Mouse (Mus musculus) R1 (cell line): Measurements from ENCODE around the gene Sema4g.

Experiments
- DNase-seq: peaks from one replicate; pipeline ENCODE4 v3.0.0-alpha.2; 2018; ENCODE audit warnings: low read depth, low spot score

Sema4g gene

GRCm38 (mm10) chr19:45003740-45004516 is 15.0 kb downstream of the Sema4g start:
- DNase-seq = peak; percentile 53

- DNase-seq = peak; percentile 90
These were observed 16.5 kb downstream of the Sema4g start, which contains the start of gene Twnk for GRCm38 (mm10) chr19:45005444-45005843. TSS of gene Twnk (plus strand) at chr19:45005663.

DNA sequence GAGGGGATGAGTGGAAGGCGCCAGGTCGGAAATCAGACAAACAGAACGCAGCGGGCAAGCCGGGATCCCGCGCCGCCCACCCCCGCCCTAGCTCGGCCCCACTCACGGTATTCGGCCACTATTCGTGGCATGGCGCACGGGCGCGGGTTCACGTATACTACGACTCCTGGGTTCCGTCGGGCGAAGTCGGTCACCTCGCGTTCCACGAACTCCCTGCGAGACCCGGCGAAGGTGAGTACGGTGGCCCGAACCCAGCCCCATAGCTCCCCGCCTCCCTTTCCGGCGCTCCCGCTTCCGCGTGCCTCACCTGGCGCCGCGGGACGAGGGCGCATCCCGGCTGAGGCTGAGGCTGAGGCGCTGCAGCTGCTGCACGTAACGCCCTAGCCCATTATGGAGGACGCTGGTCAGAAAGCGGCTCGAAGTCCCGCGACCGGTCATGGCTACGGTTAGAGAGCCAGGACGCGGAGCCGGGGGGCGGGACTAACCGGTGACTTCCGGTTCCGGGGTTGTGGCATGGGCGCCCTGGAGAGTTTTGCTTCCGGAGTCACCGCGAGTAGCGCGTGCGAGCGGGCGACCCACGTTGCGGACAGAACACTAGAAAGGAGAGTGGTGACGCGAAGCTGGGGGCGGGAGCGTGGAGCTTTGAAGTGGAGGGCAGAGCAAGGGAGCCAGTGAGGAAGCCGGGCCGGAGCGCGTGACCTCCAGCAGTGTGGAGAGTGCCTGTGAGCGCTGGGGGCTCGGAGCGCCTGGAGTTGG is 17.2 kb downstream of the Sema4g start, which contains the start of gene Mrpl43:
Mrpl43 (minus strand) TSS at position 486 of the 756 bp plus-strand sequence.
- DNase-seq = peak; percentile 97

DNA sequence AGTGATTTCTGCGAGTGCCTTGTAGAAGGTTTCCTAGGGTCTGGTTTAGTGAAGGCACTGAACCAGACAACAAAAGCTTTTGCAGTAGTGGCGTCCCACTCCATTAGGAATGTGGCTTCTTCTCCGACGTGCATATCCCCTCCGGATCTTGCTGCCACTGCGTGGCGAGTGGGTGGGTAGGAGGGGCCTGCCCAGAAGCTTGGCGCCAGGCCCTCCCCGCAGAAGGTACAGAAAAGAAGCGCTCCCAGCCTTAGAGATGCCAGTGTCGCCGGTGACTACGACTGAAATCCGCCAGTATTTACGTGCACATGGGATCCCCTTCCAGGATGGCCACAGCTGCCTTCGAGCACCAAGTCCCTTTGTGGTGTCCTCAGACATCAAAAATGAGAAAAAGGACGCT is 18.1 kb downstream of the Sema4g start:
- peak; percentile 49 for DNase-seq

- no peak for DNase-seq
These were observed 18.7 kb downstream of the Sema4g start for GRCm38 (mm10) chr19:45007425-45008191.

GRCm38 (mm10) chr19:45010646-45011045 is 21.7 kb downstream of the Sema4g start:
- no peak for DNase-seq

- DNase-seq = no peak
These were observed 23.3 kb downstream of the Sema4g start for GRCm38 (mm10) chr19:45012219-45012618.

DNA sequence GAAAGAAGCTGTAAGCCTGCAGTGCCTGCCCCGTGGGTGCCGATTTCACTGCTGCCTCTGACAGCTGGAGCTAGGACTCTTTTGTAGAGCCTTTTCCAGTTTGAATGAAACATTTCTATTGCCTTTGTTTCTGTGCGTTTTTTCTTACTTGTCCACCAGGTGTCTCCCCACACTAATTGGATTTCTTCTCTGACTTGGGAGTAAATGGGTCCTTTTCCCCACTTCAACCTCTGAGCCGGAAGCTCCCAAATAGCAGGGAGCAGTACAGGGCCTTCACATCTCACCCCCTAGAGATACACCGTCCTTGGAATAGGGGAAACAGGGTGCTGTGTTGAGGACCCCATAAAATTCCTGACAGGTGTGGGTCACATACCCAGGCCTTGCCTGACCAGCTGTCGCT is 23.7 kb downstream of the Sema4g start:
- peak; percentile 67 for DNase-seq

- DNase-seq = no peak
These were observed 24.8 kb downstream of the Sema4g start for GRCm38 (mm10) chr19:45013581-45014225.

DNA sequence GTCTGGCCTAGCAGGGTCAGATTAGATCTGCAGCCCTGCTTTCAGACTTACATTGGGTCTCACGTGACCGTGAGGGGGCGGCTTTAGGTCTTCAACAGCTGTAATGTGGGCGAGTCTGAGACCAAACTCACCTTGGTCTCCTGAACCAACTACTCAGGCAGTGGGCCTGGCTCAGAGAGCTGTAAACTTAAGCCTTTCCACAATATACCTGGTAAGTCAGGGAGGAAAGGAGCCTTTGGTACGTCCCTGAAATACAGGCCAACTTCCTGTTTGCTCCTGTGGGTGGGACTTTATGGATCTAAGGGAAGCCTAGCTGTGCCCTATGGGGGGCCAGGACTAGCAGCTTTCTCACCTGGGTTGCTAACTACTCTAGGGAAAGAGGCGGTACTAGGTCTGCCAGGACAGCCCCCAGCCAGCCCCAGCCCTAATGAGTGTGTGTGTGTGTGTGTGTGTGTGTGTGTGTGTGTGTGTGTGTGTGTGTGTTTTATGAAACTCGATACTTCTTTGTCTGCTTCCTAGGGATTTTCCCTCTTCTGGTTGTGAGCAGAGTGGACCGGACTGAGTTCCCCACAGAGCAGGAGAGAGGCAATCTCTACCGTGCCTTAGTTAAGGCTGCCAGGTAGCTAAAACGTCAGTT is 25.6 kb downstream of the Sema4g start, which contains the start of gene Lzts2:
Lzts2 (plus strand) TSS at position 80 of the 637 bp plus-strand sequence.
- peak; percentile 72 for DNase-seq

DNA sequence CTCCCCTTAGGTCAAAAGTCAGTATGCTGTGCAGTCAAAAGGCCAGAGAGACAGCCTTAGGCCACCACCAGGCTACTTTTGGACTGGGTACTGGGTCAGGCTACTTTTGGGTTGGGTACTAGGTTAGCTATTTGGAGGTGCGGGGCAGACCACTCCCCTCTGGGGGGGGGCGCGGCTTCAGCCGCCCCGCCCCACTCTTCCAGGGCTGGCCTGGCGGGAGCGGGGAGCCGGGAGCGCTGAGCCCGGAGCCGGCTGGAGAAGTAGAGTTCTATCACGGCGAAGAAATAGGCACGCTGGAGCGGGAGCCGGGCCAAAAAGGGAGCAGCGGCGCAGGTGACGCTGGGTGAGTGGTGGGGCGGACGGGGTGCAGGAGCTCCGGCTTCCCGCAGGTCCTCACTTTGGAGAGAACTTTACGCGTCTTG is 26.1 kb downstream of the Sema4g start:
- DNase-seq = peak; percentile 71

GRCm38 (mm10) chr19:45015518-45016281 is 26.8 kb downstream of the Sema4g start:
- peak; percentile 66 for DNase-seq

DNA sequence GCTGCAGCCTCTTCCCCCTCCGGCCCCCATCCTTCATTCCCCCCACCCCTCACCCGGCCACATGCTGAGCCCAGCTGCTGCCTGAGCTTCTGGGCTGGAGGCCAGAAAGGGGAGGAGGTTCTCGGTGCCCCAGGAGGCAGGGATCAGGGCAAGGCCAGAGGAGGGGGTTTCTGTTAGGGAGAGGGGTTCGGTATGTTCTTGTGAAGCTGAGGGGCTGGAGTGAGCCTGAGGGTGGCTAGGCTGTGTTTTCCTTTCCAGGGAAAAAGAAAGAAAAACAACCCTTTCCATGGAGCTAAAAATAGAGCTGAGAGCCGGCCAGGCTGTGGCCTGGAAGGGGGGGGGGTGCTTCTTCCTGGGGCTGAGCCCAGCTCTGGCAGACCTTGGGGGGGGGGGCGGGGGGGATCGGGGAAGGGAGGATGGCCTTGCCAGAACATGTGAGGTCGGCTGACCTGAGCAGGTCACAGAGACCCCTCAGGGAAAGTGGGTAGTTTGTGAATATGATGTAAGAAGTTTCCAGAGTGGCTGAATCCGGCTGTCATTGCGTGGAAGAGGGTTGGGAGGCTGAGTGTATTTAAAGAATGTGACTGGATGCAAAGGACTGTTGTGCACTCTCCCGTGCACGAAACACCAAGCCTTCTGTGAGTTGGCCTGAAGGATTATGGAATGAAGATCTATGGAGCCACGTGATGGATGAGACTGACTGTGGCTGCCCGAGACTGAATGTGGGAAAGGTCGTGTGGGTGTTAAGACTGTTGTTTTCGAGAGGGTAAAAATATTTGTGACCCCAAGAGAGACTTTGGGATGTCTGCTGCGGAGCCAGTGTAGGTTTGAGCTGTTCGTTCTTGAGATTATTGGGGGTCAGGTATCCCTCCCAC is 27.7 kb downstream of the Sema4g start:
- DNase-seq = peak; percentile 53

GRCm38 (mm10) chr19:45017216-45017771 is 28.4 kb downstream of the Sema4g start:
- DNase-seq = peak; percentile 68

GRCm38 (mm10) chr19:45017909-45018308 is 29.0 kb downstream of the Sema4g start:
- DNase-seq = no peak

GRCm38 (mm10) chr19:45018351-45018831 is 29.5 kb downstream of the Sema4g start:
- no peak for DNase-seq

- no peak for DNase-seq
These were observed 31.4 kb downstream of the Sema4g start for GRCm38 (mm10) chr19:45020348-45020747.

- DNase-seq = no peak
These were observed 32.5 kb downstream of the Sema4g start for GRCm38 (mm10) chr19:45021362-45021761.

GRCm38 (mm10) chr19:45023993-45024392 is 35.1 kb downstream of the Sema4g start:
- no peak for DNase-seq
